ENCODE assay signal across 26 mouse cellular contexts in the genomic region with DNA sequence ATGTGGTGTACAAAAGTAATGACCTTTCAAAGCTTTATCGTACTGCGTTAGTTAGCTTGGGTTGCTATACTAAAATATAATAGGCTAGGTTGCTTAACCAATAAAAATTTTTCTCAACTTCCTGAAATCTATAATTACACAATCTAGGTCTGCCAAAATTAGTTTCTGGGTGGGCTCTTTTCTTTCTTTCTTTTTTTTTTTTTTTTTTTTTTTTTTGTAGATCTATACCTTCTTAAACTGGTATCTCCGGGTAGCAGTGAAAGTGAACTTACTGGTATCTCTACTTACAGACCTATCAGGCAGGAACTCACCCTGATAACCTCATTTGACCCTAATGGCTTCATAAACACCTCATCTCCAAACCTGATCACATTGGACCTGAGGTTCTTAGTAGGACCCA.
"Had no signal": no experiment of that assay in that cellular context is flagged by ENCODE, and none has a peak within 500 bp of the region (broad histone marks: within the 10 kb centered on the region; RNA-seq: fewer than 3 reads in every experiment).

No protein-coding gene starts in this region.

- H3K9me3 ChIP-seq: heart, embryonic 13.5 days; heart, embryonic 15.5 days; hindbrain, embryonic 12.5 days; intestine, embryonic 15.5 days; kidney, embryonic 15.5 days; limb, embryonic 13.5 days; limb, embryonic 15.5 days had no signal

- H3K27ac ChIP-seq: gastrocnemius, adult 2 months; heart, adult 2 months; heart, embryonic 13.5 days; heart, embryonic 15.5 days; hindbrain, embryonic 12.5 days; hindbrain, embryonic 14.5 days; intestine, embryonic 15.5 days; kidney, embryonic 15.5 days; kidney, postnatal 0 days; limb, embryonic 13.5 days; limb, embryonic 15.5 days had no signal

- DNase-seq: gastrocnemius, adult 2 months; gastrocnemius, postnatal 10 days; gastrocnemius, postnatal 25 days; heart, adult 2 months; heart, postnatal 14 days; heart, postnatal 36 days; kidney, adult 11 months; kidney, adult 2 months; kidney, adult 9 months; kidney, postnatal 14 days; kidney, postnatal 36 days; layer of hippocampus, adult 9-11 months; layer of hippocampus, postnatal 36 days; left cerebral cortex, postnatal 4 days had no signal

- H3K4me1 ChIP-seq: hindbrain, embryonic 12.5 days; intestine, embryonic 15.5 days; kidney, embryonic 15.5 days; limb, embryonic 13.5 days had no signal

- H3K4me2 ChIP-seq: heart, embryonic 11.5 days; heart, embryonic 13.5 days; heart, embryonic 15.5 days; hindbrain, embryonic 12.5 days; hindbrain, embryonic 14.5 days; intestine, embryonic 15.5 days; kidney, embryonic 15.5 days; limb, embryonic 13.5 days; limb, embryonic 15.5 days had no signal

- H3K27me3 ChIP-seq: heart, embryonic 13.5 days; heart, embryonic 15.5 days; hindbrain, embryonic 12.5 days; intestine, embryonic 15.5 days; kidney, embryonic 15.5 days; limb, embryonic 13.5 days; limb, embryonic 15.5 days had no signal

- H3K36me3 ChIP-seq: heart, embryonic 13.5 days; heart, embryonic 15.5 days; hindbrain, embryonic 12.5 days; intestine, embryonic 15.5 days; kidney, embryonic 15.5 days; limb, embryonic 13.5 days; limb, embryonic 15.5 days had no signal

- H3K4me3 ChIP-seq: gastrocnemius, adult 2 months; heart, adult 2 months; heart, embryonic 13.5 days; heart, embryonic 15.5 days; hindbrain, embryonic 12.5 days; intestine, embryonic 15.5 days; kidney, embryonic 15.5 days; limb, embryonic 13.5 days; limb, embryonic 15.5 days had no signal

- ATAC-seq: hindbrain, embryonic 16.5 days; inflammation-experienced regulatory T-cells, adult 6 months; intestine, embryonic 15.5 days had no signal

- H3K9ac ChIP-seq: heart, embryonic 13.5 days; heart, embryonic 15.5 days; hindbrain, embryonic 12.5 days; hindbrain, embryonic 14.5 days; intestine, embryonic 15.5 days; kidney, embryonic 15.5 days; limb, embryonic 13.5 days; limb, embryonic 15.5 days had no signal
